In genomic region chr7:34400070-34400469, GRCm38 (mm10) we compare ENCODE assay signal across 11 mouse cellular contexts. TPM values are rescaled to one million over a fixed set of nuclear protein-coding genes. Genes with fewer than 3 reads are reported as not detected.
DNase-seq lines count a peak whose midpoint lies in the region; ATAC-seq and TF ChIP-seq lines count a peak whose summit lies in the region.
"Had no signal": no experiment of that assay in that cellular context is flagged by ENCODE, and none has a peak within 500 bp of the region (broad histone marks: within the 10 kb centered on the region; RNA-seq: fewer than 3 reads in every experiment).

No protein-coding gene starts in this region.

- TF ChIP-seq CTCF in kidney, postnatal 0 days (IDR thresholded peaks at IDR 0.05; ENCODE audit: low read depth) = peak; percentile 36; the same call in 1 of the 2 replicates
- TF ChIP-seq CTCF in testis, adult 2 months (IDR thresholded peaks at IDR 0.05; ENCODE audit: control insufficient read depth, insufficient read depth, insufficient replicate concordance, low read depth, low read length) = peak; percentile 33; the same call in 1 of the 2 replicates
- peak; percentile 27; the same call in 1 of the 2 replicates for TF ChIP-seq CTCF in bone marrow, adult 2 months (IDR thresholded peaks at IDR 0.05; ENCODE audit: control insufficient read depth, insufficient read depth, low read length)

- 63% methylated on average over 4 of the region's 4 CpGs for WGBS in kidney, postnatal 0 days
- 51% methylated on average over 3 of the region's 4 CpGs for WGBS in bone marrow, adult 2 months

- H3K4me3 ChIP-seq in kidney, postnatal 0 days (replicated peaks; ENCODE audit: low read depth, low read length) = no peak overlapping the region
- H3K4me3 ChIP-seq in testis, adult 2 months (ENCODE audit: control insufficient read depth, low read depth, low read length) = no peak overlapping the region
- H3K4me3 ChIP-seq in bone marrow, adult 2 months (replicated peaks; ENCODE audit: control insufficient read depth, low read depth, low read length) = no peak overlapping the region
- H3K4me3 ChIP-seq: liver, embryonic 15.5 days had no signal

- H3K36me3 ChIP-seq in kidney, postnatal 0 days (ENCODE audit: insufficient read depth, low read length) = no peaks in the 10 kb centered on the region
- no peaks in the 10 kb centered on the region for H3K36me3 ChIP-seq in testis, adult 2 months (ENCODE audit: control insufficient read depth, insufficient read depth, low read length)
- H3K36me3 ChIP-seq: liver, embryonic 15.5 days had no signal

- ATAC-seq in kidney, postnatal 0 days (replicated peaks; ENCODE audit: low FRiP score, low read depth) = no peak

- H3K27me3 ChIP-seq in kidney, postnatal 0 days (ENCODE audit: insufficient read depth, low read length) = no peaks in the 10 kb centered on the region
- no peaks in the 10 kb centered on the region for H3K27me3 ChIP-seq in testis, adult 2 months (ENCODE audit: control insufficient read depth, insufficient read depth, low read length)
- H3K27me3 ChIP-seq: liver, embryonic 15.5 days had no signal

- no peak for DNase-seq in kidney, postnatal 0 days (ENCODE audit: low spot score)
- DNase-seq in kidney, adult 8-10 months = no peak
- DNase-seq in testis, postnatal 14 days (ENCODE audit: low spot score) = no peak
- peak; percentile 22 for DNase-seq in thymus, postnatal 25 days
- DNase-seq in layer of hippocampus, postnatal 14 days (ENCODE audit: low spot score in 2 of 2) = no peak
- no peak for DNase-seq in gastrocnemius, adult 8-10 months (ENCODE audit: low spot score in 2 of 2)
- DNase-seq: cerebellum, postnatal 25 days; layer of hippocampus, adult 9-11 months had no signal

- no peak overlapping the region for H3K27ac ChIP-seq in kidney, postnatal 0 days
- no peak overlapping the region for H3K27ac ChIP-seq in testis, adult 2 months (ENCODE audit: control insufficient read depth, insufficient read depth, low read depth, low read length)
- H3K27ac ChIP-seq in bone marrow, adult 2 months (ENCODE audit: control insufficient read depth, insufficient read depth, low read depth, low read length, poor library complexity) = no peak overlapping the region
- H3K27ac ChIP-seq: liver, embryonic 15.5 days had no signal

- no peak overlapping the region for H3K9ac ChIP-seq in kidney, postnatal 0 days (ENCODE audit: low read depth, low read length)
- H3K9ac ChIP-seq: liver, embryonic 15.5 days had no signal

- no peaks in the 10 kb centered on the region for H3K4me1 ChIP-seq in kidney, postnatal 0 days (replicated peaks; ENCODE audit: insufficient read depth, low read length)
- no peaks in the 10 kb centered on the region for H3K4me1 ChIP-seq in testis, adult 2 months (ENCODE audit: control insufficient read depth, insufficient read depth, low read length)
- H3K4me1 ChIP-seq in bone marrow, adult 2 months (ENCODE audit: control insufficient read depth, insufficient read depth, low read length) = no peaks in the 10 kb centered on the region
- H3K4me1 ChIP-seq: liver, embryonic 15.5 days had no signal

- H3K9me3 ChIP-seq in kidney, postnatal 0 days (replicated peaks; ENCODE audit: low read length) = no peaks in the 10 kb centered on the region
- H3K9me3 ChIP-seq: liver, embryonic 15.5 days had no signal

- no peak for TF ChIP-seq POLR2A in testis, adult 2 months (IDR thresholded peaks at IDR 0.05; ENCODE audit: control insufficient read depth, low read depth, low read length)
- TF ChIP-seq POLR2A in bone marrow, adult 2 months (IDR thresholded peaks at IDR 0.05; ENCODE audit: borderline replicate concordance, control insufficient read depth, low read depth, low read length) = no peak

- H3K4me2 ChIP-seq in kidney, postnatal 0 days (ENCODE audit: low read length) = no peak overlapping the region
- H3K4me2 ChIP-seq: liver, embryonic 15.5 days had no signal

RNA-seq across cellular contexts. Expression of gene Lsm14a, which starts 7.0 kb away (rescaled TPM):
- polyA plus RNA-seq in kidney, postnatal 0 days (2015; fragmentation: Nextera tagmentation; extraction: Ambion mirVana) = 78.7 and 82.0 TPM in 2 replicates
- polyA plus RNA-seq in testis, adult 2 months (2012; rRNA removed) = 34.0 and 36.7 TPM in 2 replicates
- 60.4 and 64.8 TPM in 2 replicates for polyA plus RNA-seq in bone marrow, adult 2 months (2011; ENCODE audit: insufficient read depth, insufficient read length, low replicate concordance, missing spikeins)
- total RNA-seq in layer of hippocampus, postnatal 14 days (2021) = 10 to 100 TPM; 71.2 to 77.8 TPM
- 100 to 1,000 TPM in 2 of 4 experiments, 10 to 100 TPM in 2; 90.2 to 111 (median 99.9) TPM for total RNA-seq in gastrocnemius, adult 8-10 months (2022)
